Comparison of ENCODE assay signal across 8 mouse cellular contexts in the genomic region with DNA sequence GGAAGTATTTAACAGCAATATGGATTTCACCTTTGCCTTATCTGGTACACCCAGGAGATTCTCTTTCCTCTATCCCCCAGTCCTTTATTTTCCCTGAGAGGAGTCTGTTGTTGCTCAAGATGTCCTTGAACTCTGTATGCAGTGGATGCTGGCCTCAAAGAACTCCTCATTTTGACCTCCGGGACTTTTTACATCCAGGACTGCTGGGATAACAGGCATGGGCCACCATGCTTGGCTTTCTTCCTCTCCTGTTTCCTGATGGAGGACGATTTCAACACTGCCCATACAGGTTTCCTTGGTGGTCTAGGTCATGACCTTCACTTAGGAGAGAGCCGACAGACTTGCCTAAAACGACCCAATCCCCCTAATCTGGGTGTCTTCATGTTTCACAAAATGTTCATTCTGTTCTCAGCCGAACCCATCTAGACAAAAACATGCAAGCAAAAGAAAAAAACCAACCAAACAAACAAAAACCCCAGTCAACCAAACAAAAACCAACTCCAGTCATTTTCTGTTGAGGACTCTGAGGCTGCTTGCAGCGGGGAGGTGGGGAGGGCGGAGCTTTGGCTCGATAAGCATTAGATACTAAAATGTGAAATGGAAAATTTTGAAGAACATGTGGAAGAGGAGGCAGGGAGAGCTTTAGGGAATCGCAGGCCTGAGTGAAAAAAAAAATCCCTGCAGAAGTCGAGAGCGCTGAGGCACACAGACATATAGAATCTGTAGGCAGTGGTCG. TPM values are rescaled to one million over a fixed set of nuclear protein-coding genes. Genes with fewer than 3 reads are reported as not detected.
A peak's percentile ranks its signal among the peaks of the same experiment; 100 is the strongest.
DNase-seq lines count a peak whose midpoint lies in the region; ATAC-seq and TF ChIP-seq lines count a peak whose summit lies in the region.

No protein-coding gene starts in this region.

- 9% methylated on average over 12 of the region's 12 CpGs for WGBS in lung, postnatal 0 days
- 17% methylated on average over 12 of the region's 12 CpGs for WGBS in macrophage (ENCODE audit: missing documents)

- ATAC-seq in lung, postnatal 0 days, result no peak
- peak; percentile 12; the same call in 1 of the 2 replicates for ATAC-seq in erythroid progenitor cell, adult 5-6 weeks (replicated peaks; ENCODE audit: low FRiP score, poor library complexity, severe bottlenecking)
- peak; percentile 7 for ATAC-seq in inflammation-experienced regulatory T-cells, adult 6 months

- no peaks in the 10 kb centered on the region for H3K27me3 ChIP-seq in lung, postnatal 0 days (replicated peaks; ENCODE audit: insufficient read depth, low read length)

- H3K4me2 ChIP-seq in lung, postnatal 0 days (replicated peaks; ENCODE audit: low read depth, low read length), result peak overlapping the region; percentile 78

- H3K9ac ChIP-seq in lung, postnatal 0 days (replicated peaks; ENCODE audit: low read depth), result no peak overlapping the region

- H3K79me2 ChIP-seq in macrophage (ENCODE audit: inconsistent target), result peaks cover 31% of the 10 kb centered on the region

- no peaks in the 10 kb centered on the region for H3K36me3 ChIP-seq in lung, postnatal 0 days (ENCODE audit: insufficient read depth, low read length)
- no peaks in the 10 kb centered on the region for H3K36me3 ChIP-seq in macrophage (ENCODE audit: inconsistent target)

- DNase-seq in lung, postnatal 0 days (ENCODE audit: low spot score), result peak; percentile 65
- no peak for DNase-seq in lung, postnatal 14 days
- DNase-seq in adrenal gland, postnatal 14 days, result peak; percentile 74
- DNase-seq in right cerebral cortex, adult 2 months (ENCODE audit: low spot score in 2 of 2), result no peak
- DNase-seq in frontal cortex, postnatal 14 days (ENCODE audit: low spot score in 2 of 2), result no peak

- TF ChIP-seq CTCF in lung, postnatal 0 days (IDR thresholded peaks at IDR 0.05), result no peak

- no peak for TF ChIP-seq EP300 in lung, postnatal 0 days (IDR thresholded peaks at IDR 0.05)

- H3K4me3 ChIP-seq in lung, postnatal 0 days (ENCODE audit: low read depth, low read length), result peak overlapping the region; percentile 98
- peak overlapping the region; percentile 38 for H3K4me3 ChIP-seq in macrophage (ENCODE audit: inconsistent target)

- peaks cover 6% of the 10 kb centered on the region; the same call in 1 of the 2 replicates for H3K4me1 ChIP-seq in lung, postnatal 0 days (ENCODE audit: insufficient read depth, low read depth, low read length)

- no peaks in the 10 kb centered on the region for H3K9me3 ChIP-seq in lung, postnatal 0 days (ENCODE audit: low read length)

- peak overlapping the region; percentile 63 for H3K27ac ChIP-seq in lung, postnatal 0 days (ENCODE audit: low read length)
- H3K27ac ChIP-seq in macrophage, result peak overlapping the region; percentile 52

RNA-seq across cellular contexts. Expression of a gene that starts 1.0 kb away (rescaled TPM):
- 35.0 and 37.0 TPM in 2 replicates for polyA plus RNA-seq in lung, postnatal 0 days (2015; fragmentation: Nextera tagmentation; extraction: Ambion mirVana)
- total RNA-seq in adrenal gland, postnatal 14 days (2021), result 49.7 and 51.5 TPM in 2 replicates
- total RNA-seq in erythroid progenitor cell, adult 5-6 weeks (2015; ENCODE audit: low replicate concordance), result 9.7 and 11.7 TPM in 2 replicates
- total RNA-seq in erythroid progenitor cell, adult 5-6 weeks (2017; ENCODE audit: low replicate concordance), result 13.8 and 15.3 TPM in 2 replicates
- polyA plus RNA-seq in inflammation-experienced regulatory T-cells, adult 6 months (2017; shearing (Covaris generic)), result 10 to 100 TPM; 41.4 to 64.9 (median 64.0) TPM
- total RNA-seq in macrophage (2018; cell fraction: chromatin; rRNA removed), result 10 to 100 TPM; 11.8 to 65.9 (median 36.4) TPM
- total RNA-seq in macrophage (2018; cell fraction: cytosol; rRNA removed), result 10 to 100 TPM; 13.2 to 17.9 (median 14.8) TPM
- total RNA-seq in macrophage (2018; cell fraction: nucleus; rRNA removed), result 10 to 100 TPM; 10.6 to 54.5 (median 24.1) TPM
- polyA plus RNA-seq in macrophage (2018), result 13.5 to 16.7 TPM (median 13.8 TPM) in 3 replicates

RNA-seq across cellular contexts. Expression of a gene that starts 49.4 kb away (rescaled TPM):
- polyA plus RNA-seq in lung, postnatal 0 days (2015; fragmentation: Nextera tagmentation; extraction: Ambion mirVana), result 8.9 and 10.0 TPM in 2 replicates
- total RNA-seq in adrenal gland, postnatal 14 days (2021), result 12.7 and 13.7 TPM in 2 replicates
- 2.5 and 5.8 TPM in 2 replicates for total RNA-seq in erythroid progenitor cell, adult 5-6 weeks (2015; ENCODE audit: low replicate concordance)
- total RNA-seq in erythroid progenitor cell, adult 5-6 weeks (2017; ENCODE audit: low replicate concordance), result 2.6 TPM in 1 of 2 replicates, not detected in the other
- polyA plus RNA-seq in inflammation-experienced regulatory T-cells, adult 6 months (2017; shearing (Covaris generic)), result 10 to 100 TPM; 12.1 to 27.4 (median 20.1) TPM
- total RNA-seq in macrophage (2018; cell fraction: chromatin; rRNA removed), result 10 to 100 TPM in 2 of 26 experiments, 1 to 10 TPM in 24; 1.3 to 10.5 (median 3.5) TPM
- 1 to 10 TPM; 3.2 to 9.8 (median 7.7) TPM for total RNA-seq in macrophage (2018; cell fraction: cytosol; rRNA removed)
- total RNA-seq in macrophage (2018; cell fraction: nucleus; rRNA removed), result 10 to 100 TPM in 7 of 26 experiments, 1 to 10 TPM in 19; 2.2 to 16.1 (median 7.3) TPM
- 6.6 to 12.1 TPM (median 10.8 TPM) in 3 replicates for polyA plus RNA-seq in macrophage (2018)

RNA-seq across cellular contexts. Expression of a gene that starts 52.9 kb away (rescaled TPM):
- 2.5 and 3.3 TPM in 2 replicates for polyA plus RNA-seq in lung, postnatal 0 days (2015; fragmentation: Nextera tagmentation; extraction: Ambion mirVana)
- total RNA-seq in adrenal gland, postnatal 14 days (2021), result not detected in 2 replicates
- total RNA-seq in erythroid progenitor cell, adult 5-6 weeks (2015; ENCODE audit: low replicate concordance), result not detected in 2 replicates
- total RNA-seq in erythroid progenitor cell, adult 5-6 weeks (2017; ENCODE audit: low replicate concordance), result not detected in 2 replicates
- not detected for polyA plus RNA-seq in inflammation-experienced regulatory T-cells, adult 6 months (2017; shearing (Covaris generic))
- total RNA-seq in macrophage (2018; cell fraction: chromatin; rRNA removed), result not detected
- total RNA-seq in macrophage (2018; cell fraction: cytosol; rRNA removed), result not detected
- total RNA-seq in macrophage (2018; cell fraction: nucleus; rRNA removed), result not detected
- polyA plus RNA-seq in macrophage (2018), result not detected in 3 replicates

Comparison
In these comparisons a context has a peak if more than half of its experiments do, and no peak if none do; other contexts are left out.
1. DNase-seq: peak in lung, postnatal 0 days (single experiment) and adrenal gland, postnatal 14 days (single experiment); none in lung, postnatal 14 days (single experiment), right cerebral cortex, adult 2 months (0 of 2) and frontal cortex, postnatal 14 days (0 of 2).